Mouse (Mus musculus) erythroblast, embryonic 14.5 days (primary cell): ENCODE results near the gene Camk2d. TPM values are rescaled to one million over a fixed set of nuclear protein-coding genes. Genes with fewer than 3 reads are reported as not detected.

Source experiments
- H3K27me3 ChIP-seq: 2 replicates; pipeline ENCODE4 v1.6.1; 2012; ENCODE audit warnings: inconsistent platforms; ENCODE audit not compliant: control insufficient read depth
- H3K36me3 ChIP-seq: 2 replicates; pipeline ENCODE4 v1.6.1; 2012; ENCODE audit warnings: mild to moderate bottlenecking, inconsistent platforms; ENCODE audit not compliant: control insufficient read depth
- H3K4me1 ChIP-seq: 2 replicates; pipeline ENCODE4 v1.6.1; 2012; ENCODE audit warnings: inconsistent platforms; ENCODE audit not compliant: control insufficient read depth
- H3K4me3 ChIP-seq: replicated peaks from 2 replicates; pipeline ENCODE3; 2012; ENCODE audit warnings: moderate library complexity, mild to moderate bottlenecking, inconsistent platforms
- H3K9me3 ChIP-seq: 2 replicates; pipeline ENCODE4 v1.6.1; 2012; ENCODE audit warnings: low read length, inconsistent platforms, mixed read lengths; ENCODE audit not compliant: control insufficient read depth
- GATA1 ChIP-seq: IDR thresholded peaks from 2 replicates; pipeline ENCODE4 v1.6.1; 2012; ENCODE audit warnings: low read length, inconsistent platforms, mixed read lengths
- TAL1 ChIP-seq: IDR thresholded peaks from 3 replicates; pipeline ENCODE4 v1.6.1; 2012; ENCODE audit warnings: low read length, inconsistent platforms, mixed read lengths
- polyA plus RNA-seq: library from polyadenylated mRNA; stranded (reverse); fragments of >175 nt; gene quantifications from 2 replicates; pipeline ENCODE4 v1.2.3, GENCODE M21; 2012

Camk2d gene
- polyA plus RNA-seq, 1 experiment: not detected

- H3K4me1 ChIP-seq: no peaks in the 10 kb centered on the region
- no peaks in the 10 kb centered on the region for H3K36me3 ChIP-seq
- no peak overlapping the region for H3K4me3 ChIP-seq
- H3K9me3 ChIP-seq: no peaks in the 10 kb centered on the region
- H3K27me3 ChIP-seq: no peaks in the 10 kb centered on the region
- no peak for TF ChIP-seq TAL1
- TF ChIP-seq GATA1: peak; percentile 22; the same call in 1 of the 2 replicates
Observed at GRCm38 (mm10) chr3:126690627-126691505, 94.8 kb downstream of the Camk2d start.

GRCm38 (mm10) chr3:126691565-126691964, 95.5 kb downstream of the Camk2d start:
- H3K4me3 ChIP-seq: no peak overlapping the region
- TF ChIP-seq GATA1 (no peak), TAL1 (no peak)
- no peaks in the 10 kb centered on the region for H3K27me3 ChIP-seq

GRCm38 (mm10) chr3:126692797-126693196, 96.7 kb downstream of the Camk2d start:
- no peaks in the 10 kb centered on the region for H3K27me3 ChIP-seq
- no peaks in the 10 kb centered on the region for H3K9me3 ChIP-seq
- TF ChIP-seq TAL1 (no peak), GATA1 (no peak)
- no peaks in the 10 kb centered on the region for H3K4me1 ChIP-seq
- no peaks in the 10 kb centered on the region for H3K36me3 ChIP-seq
- no peak overlapping the region for H3K4me3 ChIP-seq

More at GRCm38 (mm10) chr3:126691565-126691964, 95.5 kb downstream of the Camk2d start:
- no peaks in the 10 kb centered on the region for H3K4me1 ChIP-seq
- no peaks in the 10 kb centered on the region for H3K9me3 ChIP-seq
- H3K36me3 ChIP-seq: no peaks in the 10 kb centered on the region

- TF ChIP-seq TAL1 (no peak), GATA1 (no peak)
- Histone ChIP-seq H3K4me3 (no peak overlapping the region), H3K27me3 (no peaks in the 10 kb centered on the region), H3K9me3 (no peaks in the 10 kb centered on the region), H3K36me3 (no peaks in the 10 kb centered on the region), H3K4me1 (no peaks in the 10 kb centered on the region)
Observed at GRCm38 (mm10) chr3:126693302-126693701, 97.2 kb downstream of the Camk2d start.

- no peaks in the 10 kb centered on the region for H3K36me3 ChIP-seq
- TF ChIP-seq TAL1: no peak
- TF ChIP-seq GATA1: no peak
- no peaks in the 10 kb centered on the region for H3K27me3 ChIP-seq
- H3K4me3 ChIP-seq: no peak overlapping the region
- H3K4me1 ChIP-seq: no peaks in the 10 kb centered on the region
- no peaks in the 10 kb centered on the region for H3K9me3 ChIP-seq
Observed at GRCm38 (mm10) chr3:126695456-126696293, 99.6 kb downstream of the Camk2d start.

- no peaks in the 10 kb centered on the region for H3K36me3 ChIP-seq
- no peaks in the 10 kb centered on the region; the same call in 1 of the 2 replicates for H3K9me3 ChIP-seq
- H3K27me3 ChIP-seq: no peaks in the 10 kb centered on the region
- no peak overlapping the region for H3K4me3 ChIP-seq
- no peaks in the 10 kb centered on the region for H3K4me1 ChIP-seq
- no peak for TF ChIP-seq TAL1
- TF ChIP-seq GATA1: no peak
Observed at GRCm38 (mm10) chr3:126696620-126697019, 100.5 kb downstream of the Camk2d start.

GRCm38 (mm10) chr3:126699740-126700139, 103.6 kb downstream of the Camk2d start:
- Histone ChIP-seq H3K9me3 (no peaks in the 10 kb centered on the region; the same call in 1 of the 2 replicates), H3K27me3 (no peaks in the 10 kb centered on the region), H3K4me3 (no peak overlapping the region), H3K36me3 (no peaks in the 10 kb centered on the region), H3K4me1 (no peaks in the 10 kb centered on the region)
- no peak for TF ChIP-seq GATA1
- no peak for TF ChIP-seq TAL1

GRCm38 (mm10) chr3:126701067-126701466, 105.0 kb downstream of the Camk2d start:
- H3K27me3 ChIP-seq: no peaks in the 10 kb centered on the region
- no peaks in the 10 kb centered on the region for H3K36me3 ChIP-seq
- no peaks in the 10 kb centered on the region; the same call in 1 of the 2 replicates for H3K9me3 ChIP-seq
- no peak overlapping the region for H3K4me3 ChIP-seq
- TF ChIP-seq GATA1 (no peak), TAL1 (no peak)
- H3K4me1 ChIP-seq: no peaks in the 10 kb centered on the region

GRCm38 (mm10) chr3:126701586-126701985, 105.5 kb downstream of the Camk2d start:
- TF ChIP-seq GATA1 (no peak), TAL1 (no peak)
- Histone ChIP-seq H3K4me1 (no peaks in the 10 kb centered on the region), H3K27me3 (no peaks in the 10 kb centered on the region), H3K9me3 (no peaks in the 10 kb centered on the region; the same call in 1 of the 2 replicates), H3K36me3 (no peaks in the 10 kb centered on the region), H3K4me3 (no peak overlapping the region)
